Mouse (Mus musculus) frontal cortex, postnatal 14 days (tissue): ENCODE measurements at regions not wholly inside any gene's neighbourhood (a gene's known extent, or its start where the extent isn't known, plus 50 kb on each side); places are given as distances from the start of the nearest gene placed in this dataset.

Experiments used
- DNase-seq, 2 experiments: peaks; one replicate each; pipeline ENCODE4 v3.0.0; 2022; ENCODE audit warnings: low spot score in 2 of 2

- DNase-seq = no peak
Observed at GRCm38 (mm10) chr2:45185621-45185999, 68.4 kb upstream of the Zeb2 start.

GRCm38 (mm10) chr2:45184704-45185620, 67.8 kb upstream of the Zeb2 start:
- no peak for DNase-seq

- DNase-seq = no peak
Observed at GRCm38 (mm10) chr2:45184149-45184548, 67.0 kb upstream of the Zeb2 start.

- no peak for DNase-seq
Observed at GRCm38 (mm10) chr2:45182876-45183275, 65.7 kb upstream of the Zeb2 start.

GRCm38 (mm10) chr2:45181552-45181951, 64.4 kb upstream of the Zeb2 start:
- DNase-seq = peak in 1 of 2 experiments; percentile 22

GRCm38 (mm10) chr2:45178849-45179453, 61.8 kb upstream of the Zeb2 start:
- DNase-seq = no peak

GRCm38 (mm10) chr2:45172382-45172781, 55.2 kb upstream of the Zeb2 start:
- DNase-seq = no peak

- DNase-seq = no peak
Observed at GRCm38 (mm10) chr2:45171520-45172173, 54.5 kb upstream of the Zeb2 start.

- DNase-seq = no peak
Observed at GRCm38 (mm10) chr2:45170272-45170671, 53.1 kb upstream of the Zeb2 start.

- DNase-seq = no peak
Observed at GRCm38 (mm10) chr2:45169429-45170070, 52.4 kb upstream of the Zeb2 start.

- DNase-seq = no peak
Observed at GRCm38 (mm10) chr2:45168606-45169005, 51.4 kb upstream of the Zeb2 start.
